Mouse (Mus musculus) T-helper 1 cell (primary cell): ENCODE measurements around the gene Stum.

Source experiments
- in situ Hi-C: fragments of 300-600 bp; cut with MboI, MseI; formaldehyde crosslinking; loops from one replicate; pipeline ENCODE4 v1.15.1; 2025; ENCODE audit warnings: high pct_unique_total_duplicates

Gene Stum

GRCm38 (mm10) chr1:180499766-180500165, 16.5 kb upstream of the Stum start:
- in situ Hi-C loops: no loop called here

GRCm38 (mm10) chr1:180492777-180493176, 9.5 kb upstream of the Stum start:
- in situ Hi-C loops: no loop called here

GRCm38 (mm10) chr1:180485346-180485745, 2.0 kb upstream of the Stum start:
- in situ Hi-C loops: no loop called here

- in situ Hi-C loops: no loop called here
Measured at GRCm38 (mm10) chr1:180482840-180483398, 385 bp downstream of the Stum start.

GRCm38 (mm10) chr1:180481956-180482355, 1.3 kb downstream of the Stum start:
- in situ Hi-C loops: no loop called here

- in situ Hi-C loops: no loop called here
Measured at GRCm38 (mm10) chr1:180481331-180481730, 2.0 kb downstream of the Stum start.

GRCm38 (mm10) chr1:180480325-180480724, 3.0 kb downstream of the Stum start:
- in situ Hi-C loops: no loop called here

- in situ Hi-C loops: loop anchor here (25.0 kb wide), 1 partner anchor 611 kb away; no protein-coding TSS in a partner anchor
Measured at GRCm38 (mm10) chr1:180473566-180473965, 9.7 kb downstream of the Stum start.

GRCm38 (mm10) chr1:180468004-180468403, 15.3 kb downstream of the Stum start:
- in situ Hi-C loops: loop anchor here (25.0 kb wide), 1 partner anchor 606 kb away; no protein-coding TSS in a partner anchor

GRCm38 (mm10) chr1:180465620-180466019, 17.7 kb downstream of the Stum start:
- in situ Hi-C loops: loop anchor here (25.0 kb wide), 1 partner anchor 603 kb away; no protein-coding TSS in a partner anchor

GRCm38 (mm10) chr1:180464357-180464756, 18.9 kb downstream of the Stum start:
- in situ Hi-C loops: loop anchor here (25.0 kb wide), 1 partner anchor 602 kb away; no protein-coding TSS in a partner anchor

GRCm38 (mm10) chr1:180462983-180463475, 20.3 kb downstream of the Stum start:
- in situ Hi-C loops: loop anchor here (25.0 kb wide), 1 partner anchor 601 kb away; no protein-coding TSS in a partner anchor

GRCm38 (mm10) chr1:180462396-180462795, 20.9 kb downstream of the Stum start:
- in situ Hi-C loops: loop anchor here (25.0 kb wide), 1 partner anchor 600 kb away; no protein-coding TSS in a partner anchor

GRCm38 (mm10) chr1:180460721-180461120, 22.6 kb downstream of the Stum start:
- in situ Hi-C loops: loop anchor here (25.0 kb wide), 1 partner anchor 598 kb away; no protein-coding TSS in a partner anchor

- in situ Hi-C loops: loop anchor here (25.0 kb wide), 1 partner anchor 596 kb away; no protein-coding TSS in a partner anchor
Measured at GRCm38 (mm10) chr1:180458680-180459079, 24.6 kb downstream of the Stum start.

GRCm38 (mm10) chr1:180458274-180458673, 25.0 kb downstream of the Stum start:
- in situ Hi-C loops: loop anchor here (25.0 kb wide), 1 partner anchor 596 kb away; no protein-coding TSS in a partner anchor

GRCm38 (mm10) chr1:180449641-180450040, 33.7 kb downstream of the Stum start:
- in situ Hi-C loops: loop anchor here (25.0 kb wide), 1 partner anchor 587 kb away; no protein-coding TSS in a partner anchor

- in situ Hi-C loops: no loop called here
Measured at GRCm38 (mm10) chr1:180444411-180444810, 38.9 kb downstream of the Stum start.

GRCm38 (mm10) chr1:180439496-180439895, 43.8 kb downstream of the Stum start:
- in situ Hi-C loops: no loop called here

GRCm38 (mm10) chr1:180434925-180435324, 48.4 kb downstream of the Stum start:
- in situ Hi-C loops: loop anchor here (5.0 kb wide), 1 partner anchor 332 kb away; no protein-coding TSS in a partner anchor

- in situ Hi-C loops: loop anchor here (5.0 kb wide), 1 partner anchor 333 kb away; no protein-coding TSS in a partner anchor
Measured at GRCm38 (mm10) chr1:180433796-180434566, 49.3 kb downstream of the Stum start.

- in situ Hi-C loops: loop anchor here (5.0 kb wide), 1 partner anchor 334 kb away; no protein-coding TSS in a partner anchor
Measured at GRCm38 (mm10) chr1:180433098-180433538, 50.2 kb downstream of the Stum start.
